Mouse (Mus musculus): Measurements from ENCODE around the gene Olfr1361.
A peak's percentile ranks its signal among the peaks of the same experiment; 100 is the strongest.

Gene Olfr1361

GRCm38 (mm10) chr13:21663286-21663685 is at the start of gene Olfr1361:
Gene Olfr1361 (minus strand): TSS chr13:21663386.
- DNase-seq (ENCODE audit: low spot score), result no peak

- DNase-seq (ENCODE audit: low spot score), result no peak
Observed at GRCm38 (mm10) chr13:21711698-21712097, 48.5 kb upstream of the Olfr1361 start.

DNA sequence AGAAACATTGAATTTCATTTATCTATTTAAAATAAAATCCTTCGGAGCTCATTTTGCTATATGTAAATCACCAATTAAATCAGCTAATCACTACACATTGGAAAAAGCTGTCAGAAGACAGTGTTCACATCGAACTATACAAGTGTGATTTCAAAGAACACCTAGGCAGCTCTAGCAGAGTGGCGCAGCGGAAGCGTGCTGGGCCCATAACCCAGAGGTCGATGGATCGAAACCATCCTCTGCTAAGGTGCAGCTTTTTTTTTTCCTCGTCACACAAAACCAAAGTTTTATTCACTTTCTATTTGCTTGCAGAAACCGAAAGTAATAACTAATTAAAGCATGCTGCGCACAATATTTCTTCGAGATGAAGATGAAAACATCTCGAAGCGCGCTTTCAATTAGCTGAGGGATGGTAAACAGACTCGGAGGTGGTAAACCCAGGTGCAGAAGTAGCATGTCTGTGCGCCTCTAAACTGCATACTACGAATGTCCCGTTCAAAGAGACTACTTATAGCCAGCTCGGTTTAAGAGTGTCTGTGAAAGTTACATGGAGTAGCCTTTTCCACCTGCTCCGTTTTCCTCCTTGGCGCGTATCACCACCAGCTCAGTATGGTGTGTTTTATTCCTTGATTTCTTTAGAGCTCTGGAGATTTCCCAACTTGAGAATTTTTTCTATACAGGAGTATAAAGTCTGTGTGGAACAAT is 47.8 kb upstream of the Olfr1361 start:
- DNase-seq (ENCODE audit: low spot score), result peak; percentile 78

- DNase-seq (ENCODE audit: low spot score), result peak; percentile 91
Observed at GRCm38 (mm10) chr13:21710031-21710711, 47.0 kb upstream of the Olfr1361 start.

DNA sequence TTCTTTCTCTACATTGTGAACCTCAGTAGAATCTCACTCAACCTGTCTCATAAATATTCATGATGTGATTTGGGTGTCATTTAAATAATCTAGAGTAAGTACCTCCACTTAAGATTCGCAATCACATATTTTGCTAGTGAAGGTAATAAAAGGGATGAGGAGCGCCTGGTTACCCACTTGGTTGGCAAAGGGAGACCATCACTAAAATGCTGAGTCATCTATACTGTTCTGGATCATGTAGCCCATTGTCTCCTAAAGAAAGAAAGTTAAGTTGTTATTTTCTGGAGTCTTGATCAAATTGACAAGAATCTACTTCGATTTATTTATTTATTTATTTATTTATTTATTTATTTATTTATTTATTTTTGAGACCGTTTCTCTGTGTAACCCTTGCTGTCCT is 43.5 kb upstream of the Olfr1361 start:
- no peak for DNase-seq (ENCODE audit: low spot score)

DNA sequence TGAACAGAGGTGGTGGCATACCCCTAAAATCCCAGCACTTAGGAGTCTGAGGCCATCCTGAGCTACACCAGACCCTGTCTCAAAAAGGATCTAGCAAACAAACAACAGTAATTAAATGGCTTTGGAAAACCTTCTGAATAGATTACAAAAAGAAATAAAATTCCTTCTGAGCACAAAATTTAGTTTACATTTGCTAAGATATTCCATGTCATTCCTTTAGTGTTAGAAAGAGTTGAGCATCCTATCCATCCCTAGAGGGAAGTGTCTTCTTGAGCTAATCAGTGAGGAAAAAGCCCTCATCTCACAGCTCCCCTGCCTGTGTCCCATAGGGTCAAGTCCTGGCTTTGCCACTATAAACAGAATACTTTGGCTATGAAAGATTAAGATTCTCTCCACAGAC is 34.6 kb upstream of the Olfr1361 start, which contains the start of gene Olfr1359:
TSS of gene Olfr1359 (plus strand) at position 301 of the 400 bp plus-strand sequence.
- no peak for DNase-seq (ENCODE audit: low spot score)

GRCm38 (mm10) chr13:21677305-21677704 is 14.1 kb upstream of the Olfr1361 start, which contains the start of gene Olfr1360:
Gene Olfr1360 (minus strand): TSS chr13:21677405.
- DNase-seq (ENCODE audit: low spot score), result no peak

DNA sequence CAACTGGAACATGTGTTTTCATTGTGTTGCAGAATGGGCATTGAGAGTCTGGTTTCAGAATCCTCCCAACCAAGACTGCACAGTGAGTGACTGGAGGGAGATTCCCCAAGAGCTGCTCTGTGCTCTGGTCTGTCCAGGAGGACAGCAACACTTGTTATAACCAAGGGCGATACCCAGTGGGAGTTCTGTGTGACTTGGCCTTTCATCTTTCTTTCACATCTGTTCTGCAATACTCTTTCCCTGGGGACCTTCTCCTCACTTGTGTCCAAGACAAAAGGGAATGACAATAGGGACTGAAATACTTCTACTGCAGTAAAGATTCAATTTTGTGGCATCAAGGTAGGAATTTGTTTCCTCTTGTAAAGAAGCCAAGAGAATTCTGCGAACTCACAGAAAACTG is 20.8 kb downstream of the Olfr1361 start, which contains the start of gene Olfr11:
TSS of gene Olfr11 (minus strand) at position 101 of the 400 bp plus-strand sequence.
- no peak for DNase-seq (ENCODE audit: low spot score)

DNA sequence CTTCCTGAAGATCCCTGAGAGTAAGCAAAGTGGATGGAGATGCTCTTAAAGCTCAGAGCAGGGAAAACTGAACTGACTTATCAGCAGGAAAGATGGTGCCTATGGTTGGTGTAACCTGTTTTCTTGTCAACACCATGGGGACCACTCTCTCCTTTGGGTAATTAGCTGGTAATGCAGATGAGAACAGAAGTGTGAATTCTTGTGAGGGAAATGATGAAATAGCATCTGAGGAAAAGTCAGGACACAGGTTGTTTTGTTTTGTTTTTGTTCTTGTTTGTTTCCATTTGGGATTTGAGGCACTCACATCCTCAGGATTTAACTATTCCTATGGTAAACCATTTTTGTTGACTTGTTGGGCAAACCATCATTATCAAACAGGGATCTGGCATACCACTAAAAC is 49.3 kb downstream of the Olfr1361 start, which contains the start of gene Olfr1362:
TSS of gene Olfr1362 (minus strand) at position 101 of the 400 bp plus-strand sequence.
- DNase-seq (ENCODE audit: low spot score), result no peak
